Mouse (Mus musculus): Measurements from ENCODE around the gene Nlrp3. TPM values are rescaled to one million over a fixed set of nuclear protein-coding genes. Genes with fewer than 3 reads are reported as not detected.

Nlrp3 gene
- polyA plus RNA-seq, 1 experiment: 1.9 TPM

DNA sequence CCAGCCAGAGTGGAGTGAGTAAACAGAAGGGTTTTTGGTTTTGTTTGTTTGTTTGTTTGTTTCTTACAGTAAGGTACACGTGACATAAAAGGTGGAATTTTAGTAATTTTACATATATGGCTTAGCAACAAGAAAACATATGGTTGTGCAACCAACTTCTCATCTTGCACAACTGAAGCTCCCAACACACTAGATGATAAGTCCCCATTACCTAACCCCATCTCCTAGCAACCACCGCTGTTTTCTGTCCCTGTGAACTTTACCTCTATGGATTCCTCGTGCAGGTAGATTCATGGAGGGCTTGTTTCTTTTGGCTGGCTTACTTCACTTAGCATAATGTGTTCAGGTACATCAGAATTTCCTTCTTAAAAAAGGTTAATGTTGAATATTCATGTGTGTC is 2.0 kb downstream of the Nlrp3 start:
- Histone ChIP-seq H3K36me3 (ENCODE audit: control insufficient read depth, insufficient read depth, low read length) (no peaks in the 10 kb centered on the region), H3K4me3 (ENCODE audit: extremely low read depth, insufficient read depth, insufficient read length) (no peak overlapping the region), H3K27me3 (ENCODE audit: control insufficient read depth, insufficient read depth, low read length) (no peaks in the 10 kb centered on the region), H3K4me1 (ENCODE audit: control insufficient read depth, insufficient read depth, insufficient read length) (no peaks in the 10 kb centered on the region), H3K27ac (ENCODE audit: insufficient read depth, low read length) (peak overlapping the region; percentile 44; the same call in 1 of the 2 replicates)
- DNase-seq (ENCODE audit: low read depth in 1 of 2, low spot score in 2 of 2): no peak
- 85% methylated on average over 3 of the region's 3 CpGs for WGBS
- TF ChIP-seq POLR2A (IDR thresholded peaks at IDR 0.05; ENCODE audit: low read depth, low read length): no peak
- TF ChIP-seq CTCF (IDR thresholded peaks at IDR 0.05; ENCODE audit: extremely low read depth, insufficient read depth, insufficient read length, insufficient replicate concordance): no peak

DNA sequence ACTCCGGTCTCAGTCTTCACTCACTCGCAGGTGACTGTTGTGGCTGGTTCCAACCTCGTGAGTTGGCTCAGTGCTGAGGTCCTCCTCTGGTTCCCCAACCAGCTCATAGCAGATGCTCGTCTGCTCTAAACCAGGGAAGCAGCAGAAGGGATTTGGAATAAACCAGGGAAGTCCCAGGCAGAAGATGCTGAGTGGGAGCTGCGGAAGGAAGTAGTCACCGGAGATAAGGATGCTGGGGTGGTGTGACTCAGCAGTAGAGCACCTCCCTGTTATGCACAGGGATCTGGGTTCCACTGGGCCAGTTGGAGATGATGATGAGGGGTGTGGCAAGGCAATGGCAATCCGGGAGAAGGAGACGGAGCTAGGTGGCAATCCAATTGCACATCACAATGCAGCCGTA is 2.6 kb downstream of the Nlrp3 start:
- DNase-seq (ENCODE audit: low read depth in 1 of 2, low spot score in 2 of 2): no peak
- no peak overlapping the region for H3K4me3 ChIP-seq (ENCODE audit: extremely low read depth, insufficient read depth, insufficient read length)
- no peaks in the 10 kb centered on the region for H3K27me3 ChIP-seq (ENCODE audit: control insufficient read depth, insufficient read depth, low read length)
- no peak overlapping the region for H3K27ac ChIP-seq (ENCODE audit: insufficient read depth, low read length)
- no peaks in the 10 kb centered on the region for H3K4me1 ChIP-seq (ENCODE audit: control insufficient read depth, insufficient read depth, insufficient read length)
- no peak for TF ChIP-seq POLR2A (IDR thresholded peaks at IDR 0.05; ENCODE audit: low read depth, low read length)
- TF ChIP-seq CTCF (IDR thresholded peaks at IDR 0.05; ENCODE audit: extremely low read depth, insufficient read depth, insufficient read length, insufficient replicate concordance): no peak
- H3K36me3 ChIP-seq (ENCODE audit: control insufficient read depth, insufficient read depth, low read length): no peaks in the 10 kb centered on the region
- WGBS: 74% methylated on average over 9 of the region's 9 CpGs

DNA sequence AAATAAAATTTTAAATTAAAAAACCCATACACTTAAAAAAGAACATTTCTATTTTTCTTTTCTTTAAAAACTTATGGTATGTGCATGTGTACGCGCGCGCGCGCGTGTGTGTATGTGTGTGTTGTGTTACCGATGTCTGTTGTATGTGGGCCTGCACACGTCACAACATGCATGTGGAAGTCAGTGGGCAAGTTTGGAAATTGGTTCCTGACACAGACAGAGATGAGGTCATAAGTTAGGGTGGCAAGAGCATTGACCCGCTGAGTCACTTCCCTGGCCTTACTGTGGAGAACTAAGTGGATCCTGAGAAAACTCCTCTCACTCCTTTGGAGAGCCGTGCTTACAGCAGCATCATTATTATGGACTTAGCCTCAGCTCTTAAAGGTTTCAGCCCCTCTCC is 12.8 kb downstream of the Nlrp3 start:
- H3K27me3 ChIP-seq (ENCODE audit: control insufficient read depth, insufficient read depth, low read length): no peaks in the 10 kb centered on the region
- no peak overlapping the region for H3K27ac ChIP-seq (ENCODE audit: insufficient read depth, low read length)
- 92% methylated on average over 11 of the region's 11 CpGs for WGBS
- no peak overlapping the region for H3K4me3 ChIP-seq (ENCODE audit: extremely low read depth, insufficient read depth, insufficient read length)
- H3K36me3 ChIP-seq (ENCODE audit: control insufficient read depth, insufficient read depth, low read length): no peaks in the 10 kb centered on the region
- no peak for TF ChIP-seq POLR2A (IDR thresholded peaks at IDR 0.05; ENCODE audit: low read depth, low read length)
- no peak for TF ChIP-seq CTCF (IDR thresholded peaks at IDR 0.05; ENCODE audit: extremely low read depth, insufficient read depth, insufficient read length, insufficient replicate concordance)
- no peak for DNase-seq (ENCODE audit: low read depth in 1 of 2, low spot score in 2 of 2)
- H3K4me1 ChIP-seq (ENCODE audit: control insufficient read depth, insufficient read depth, insufficient read length): no peaks in the 10 kb centered on the region

DNA sequence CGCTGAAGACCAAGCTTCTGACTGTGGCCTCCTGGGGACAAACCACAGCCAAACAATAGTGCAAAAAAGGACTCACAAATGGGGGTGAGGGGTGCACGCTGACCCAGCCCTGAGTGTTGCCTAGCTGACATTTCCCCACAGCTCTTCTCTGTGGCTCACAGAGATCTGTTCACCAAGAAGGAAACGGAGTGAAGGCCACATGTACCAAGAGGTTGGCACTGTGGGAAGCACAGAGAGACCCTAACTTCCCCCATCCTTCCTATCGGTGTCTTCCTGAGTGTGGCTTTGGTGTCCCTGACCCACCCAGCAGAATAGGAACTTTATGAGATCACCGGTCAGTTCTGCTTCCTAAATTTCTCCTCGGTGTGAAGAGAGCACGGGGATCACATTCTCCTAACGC is 13.2 kb downstream of the Nlrp3 start:
- Histone ChIP-seq H3K27me3 (ENCODE audit: control insufficient read depth, insufficient read depth, low read length) (no peaks in the 10 kb centered on the region), H3K36me3 (ENCODE audit: control insufficient read depth, insufficient read depth, low read length) (no peaks in the 10 kb centered on the region), H3K4me1 (ENCODE audit: control insufficient read depth, insufficient read depth, insufficient read length) (no peaks in the 10 kb centered on the region), H3K27ac (ENCODE audit: insufficient read depth, low read length) (no peak overlapping the region), H3K4me3 (ENCODE audit: extremely low read depth, insufficient read depth, insufficient read length) (no peak overlapping the region)
- DNase-seq (ENCODE audit: low read depth in 1 of 2, low spot score in 2 of 2): no peak
- TF ChIP-seq POLR2A (IDR thresholded peaks at IDR 0.05; ENCODE audit: low read depth, low read length) (no peak), CTCF (IDR thresholded peaks at IDR 0.05; ENCODE audit: extremely low read depth, insufficient read depth, insufficient read length, insufficient replicate concordance) (no peak)
- 30% methylated on average over 8 of the region's 8 CpGs for WGBS

DNA sequence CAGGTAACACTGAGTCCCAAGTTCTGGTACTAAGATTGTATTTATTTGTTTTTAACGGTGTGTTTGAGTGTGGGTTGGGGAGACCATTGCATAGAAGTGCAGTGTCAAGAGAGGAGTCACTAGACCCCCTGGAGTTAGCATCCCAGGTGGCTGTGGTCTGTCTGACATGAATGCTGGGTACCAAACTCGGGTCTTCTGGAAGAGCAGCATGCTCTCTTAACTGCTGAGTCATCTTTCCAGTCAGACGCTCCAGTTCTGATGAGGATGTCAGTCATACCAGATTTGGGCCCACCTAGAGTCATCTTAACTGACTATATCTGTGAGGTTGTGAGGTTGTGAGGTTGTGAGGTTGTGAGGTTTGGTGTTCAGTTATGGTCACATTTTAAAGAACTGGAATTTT is 19.5 kb downstream of the Nlrp3 start:
- TF ChIP-seq CTCF (IDR thresholded peaks at IDR 0.05; ENCODE audit: extremely low read depth, insufficient read depth, insufficient read length, insufficient replicate concordance) (no peak), POLR2A (IDR thresholded peaks at IDR 0.05; ENCODE audit: low read depth, low read length) (no peak)
- no peak for DNase-seq (ENCODE audit: low read depth in 1 of 2, low spot score in 2 of 2)
- WGBS: 58% methylated on average over 3 of the region's 3 CpGs

DNA sequence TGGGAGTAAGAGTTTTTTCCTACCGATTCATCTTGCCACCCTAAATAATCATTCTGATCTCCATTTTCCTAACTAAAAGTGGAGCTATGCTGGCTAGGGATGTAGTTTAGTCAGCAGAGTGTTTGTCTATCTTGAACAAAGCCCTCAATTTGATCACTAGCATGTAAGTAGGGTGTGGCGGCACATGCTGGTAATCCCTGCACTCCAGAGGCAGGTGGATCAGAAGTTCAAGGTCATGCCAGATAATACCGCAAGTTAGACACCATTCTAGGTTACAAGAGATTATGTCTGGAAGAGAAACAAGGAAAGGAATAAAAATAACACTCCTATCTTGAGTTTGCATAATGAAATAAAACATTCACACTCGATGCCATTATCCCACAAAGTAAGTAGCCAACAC is 21.0 kb downstream of the Nlrp3 start:
- no peak for DNase-seq (ENCODE audit: low read depth in 1 of 2, low spot score in 2 of 2)
- 94% methylated on average over 4 of the region's 4 CpGs for WGBS
- Histone ChIP-seq H3K4me1 (ENCODE audit: control insufficient read depth, insufficient read depth, insufficient read length) (no peaks in the 10 kb centered on the region; the same call in 1 of the 2 replicates), H3K36me3 (ENCODE audit: control insufficient read depth, insufficient read depth, low read length) (no peaks in the 10 kb centered on the region), H3K4me3 (ENCODE audit: extremely low read depth, insufficient read depth, insufficient read length) (no peak overlapping the region), H3K27me3 (ENCODE audit: control insufficient read depth, insufficient read depth, low read length) (no peaks in the 10 kb centered on the region), H3K27ac (ENCODE audit: insufficient read depth, low read length) (no peak overlapping the region)
- no peak for TF ChIP-seq CTCF (IDR thresholded peaks at IDR 0.05; ENCODE audit: extremely low read depth, insufficient read depth, insufficient read length, insufficient replicate concordance)
- no peak for TF ChIP-seq POLR2A (IDR thresholded peaks at IDR 0.05; ENCODE audit: low read depth, low read length)

More for the DNA sequence above, 19.5 kb downstream of the Nlrp3 start:
- Histone ChIP-seq H3K4me3 (ENCODE audit: extremely low read depth, insufficient read depth, insufficient read length) (no peak overlapping the region), H3K27ac (ENCODE audit: insufficient read depth, low read length) (no peak overlapping the region), H3K27me3 (ENCODE audit: control insufficient read depth, insufficient read depth, low read length) (no peaks in the 10 kb centered on the region), H3K36me3 (ENCODE audit: control insufficient read depth, insufficient read depth, low read length) (no peaks in the 10 kb centered on the region), H3K4me1 (ENCODE audit: control insufficient read depth, insufficient read depth, insufficient read length) (no peaks in the 10 kb centered on the region)

DNA sequence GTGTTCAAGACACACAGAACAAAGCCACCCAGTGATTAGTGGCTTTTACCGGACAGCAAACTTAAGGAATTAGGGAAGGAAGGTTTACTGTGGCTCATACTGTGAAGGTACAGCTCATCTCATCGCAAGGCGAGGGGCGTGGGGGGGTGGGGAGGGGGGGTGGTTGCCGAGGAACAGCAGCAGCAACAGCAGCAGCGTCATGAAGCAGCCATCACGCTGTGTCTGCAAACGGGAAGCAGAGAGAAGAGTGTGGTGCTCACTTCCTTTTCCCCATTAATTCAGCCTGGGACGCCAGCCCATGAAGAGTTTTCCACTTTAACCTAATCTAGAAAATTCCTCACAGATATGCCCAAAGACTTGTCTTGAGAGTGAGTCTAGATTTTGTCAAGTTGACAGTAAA is 21.5 kb downstream of the Nlrp3 start:
- no peak for DNase-seq (ENCODE audit: low read depth in 1 of 2, low spot score in 2 of 2)
- no peaks in the 10 kb centered on the region; the same call in 1 of the 2 replicates for H3K4me1 ChIP-seq (ENCODE audit: control insufficient read depth, insufficient read depth, insufficient read length)
- no peak overlapping the region for H3K27ac ChIP-seq (ENCODE audit: insufficient read depth, low read length)
- H3K36me3 ChIP-seq (ENCODE audit: control insufficient read depth, insufficient read depth, low read length): no peaks in the 10 kb centered on the region
- H3K4me3 ChIP-seq (ENCODE audit: extremely low read depth, insufficient read depth, insufficient read length): no peak overlapping the region
- no peaks in the 10 kb centered on the region for H3K27me3 ChIP-seq (ENCODE audit: control insufficient read depth, insufficient read depth, low read length)
- TF ChIP-seq POLR2A (IDR thresholded peaks at IDR 0.05; ENCODE audit: low read depth, low read length) (no peak), CTCF (IDR thresholded peaks at IDR 0.05; ENCODE audit: extremely low read depth, insufficient read depth, insufficient read length, insufficient replicate concordance) (no peak)
- WGBS: 57% methylated on average over 9 of the region's 9 CpGs

Measured in spleen, adult 2 months (tissue).